Mouse (Mus musculus) olfactory bulb, adult 2 months (tissue): ENCODE measurements around the gene Accsl.

Source experiments
- CTCF ChIP-seq: fragments of 200-500 bp; IDR thresholded peaks from 2 replicates; pipeline ENCODE4 v1.5.1; 2012; ENCODE audit warnings: low read depth, mild to moderate bottlenecking, low read length, moderate library complexity; ENCODE audit not compliant: insufficient read depth
- POLR2A ChIP-seq: fragments of 200-500 bp; IDR thresholded peaks from 2 replicates; pipeline ENCODE4 v1.6.1; 2012; ENCODE audit warnings: mild to moderate bottlenecking, low read depth, low read length, moderate library complexity; ENCODE audit not compliant: insufficient read depth

DNA sequence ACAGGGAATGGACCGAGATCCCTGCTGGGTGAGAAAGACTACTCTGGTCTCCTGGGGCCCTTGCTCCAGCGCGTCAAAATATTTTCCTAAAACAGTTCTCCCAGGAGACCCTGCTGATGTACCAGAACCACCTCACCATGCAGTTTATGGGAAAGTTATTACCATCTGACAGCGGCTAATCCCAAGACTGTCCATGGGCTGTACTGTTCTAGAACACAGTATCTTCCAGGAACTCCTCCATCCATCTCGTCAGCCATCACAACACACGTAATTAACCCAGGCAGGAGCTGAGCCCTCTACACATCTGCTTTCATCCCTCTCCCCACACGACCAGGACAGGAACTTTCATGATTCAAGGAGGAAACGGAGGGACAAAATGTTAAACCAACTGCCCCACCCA, 11.5 kb upstream of the Accsl start:
- TF ChIP-seq CTCF = no peak
- TF ChIP-seq POLR2A = no peak
